ENCODE assay signal across 8 mouse cellular contexts in the genomic region with DNA sequence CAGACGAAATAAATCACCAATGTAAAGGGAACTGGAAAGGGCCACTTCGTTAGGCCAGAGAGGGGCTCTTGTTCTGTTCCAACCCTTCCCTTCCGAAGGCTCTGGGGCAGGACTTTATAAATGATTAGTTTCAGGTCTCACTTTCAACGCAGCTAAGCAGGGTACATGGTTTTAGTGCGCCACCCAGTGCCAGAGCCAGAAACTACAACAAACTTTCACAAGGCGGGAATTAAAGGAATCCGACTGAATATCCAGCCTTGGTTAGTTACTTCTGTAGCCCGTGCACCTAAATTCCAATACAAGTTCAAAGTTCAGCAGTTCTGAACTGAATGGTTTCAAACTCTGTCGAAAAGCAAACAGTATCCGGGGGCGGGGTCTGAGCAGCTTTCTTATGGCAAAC. TPM values are rescaled to one million over a fixed set of nuclear protein-coding genes. Genes with fewer than 3 reads are reported as not detected.
DNase-seq lines count a peak whose midpoint lies in the region; ATAC-seq and TF ChIP-seq lines count a peak whose summit lies in the region.

No protein-coding gene starts in this region.

- H3K4me2 ChIP-seq in embryonic facial prominence, embryonic 11.5 days (ENCODE audit: low read depth, low read length), result no peak overlapping the region
- peak overlapping the region; percentile 18 for H3K4me2 ChIP-seq in heart, embryonic 12.5 days
- H3K4me2 ChIP-seq in kidney, embryonic 16.5 days (replicated peaks; ENCODE audit: low read depth, low read length), result peak overlapping the region; percentile 38
- H3K4me2 ChIP-seq in liver, embryonic 11.5 days, result peak overlapping the region; percentile 19
- H3K4me2 ChIP-seq in stomach, postnatal 0 days (replicated peaks; ENCODE audit: low read depth), result peak overlapping the region; percentile 23; the same call in 1 of the 2 replicates

- peak; percentile 63 for DNase-seq in A20 (ENCODE audit: low read depth, low spot score)
- DNase-seq in adrenal gland, postnatal 10 days, result peak; percentile 88
- DNase-seq in embryonic facial prominence, embryonic 11.5 days (ENCODE audit: low spot score), result peak; percentile 91
- DNase-seq in liver, embryonic 11.5 days (ENCODE audit: low spot score), result peak; percentile 69
- DNase-seq in naive thymus-derived CD4-positive, alpha-beta T cell, adult 2 months (ENCODE audit: low read depth), result peak; percentile 27
- DNase-seq in stomach, postnatal 0 days (ENCODE audit: low spot score), result peak; percentile 84

- peak; percentile 92 for TF ChIP-seq CTCF in stomach, postnatal 0 days (IDR thresholded peaks at IDR 0.05; ENCODE audit: low read depth)

- no peak overlapping the region for H3K27ac ChIP-seq in embryonic facial prominence, embryonic 11.5 days (replicated peaks; ENCODE audit: low read depth, low read length)
- no peak overlapping the region for H3K27ac ChIP-seq in heart, embryonic 12.5 days (ENCODE audit: poor library complexity, severe bottlenecking)
- no peak overlapping the region for H3K27ac ChIP-seq in kidney, embryonic 16.5 days (ENCODE audit: low read length)
- H3K27ac ChIP-seq in liver, embryonic 11.5 days (ENCODE audit: low read depth, low read length), result no peak overlapping the region
- no peak overlapping the region for H3K27ac ChIP-seq in stomach, postnatal 0 days (replicated peaks)

- 4% methylated on average over 11 of the region's 11 CpGs for WGBS in embryonic facial prominence, embryonic 11.5 days
- 5% methylated on average over 11 of the region's 11 CpGs for WGBS in heart, embryonic 12.5 days
- WGBS in kidney, embryonic 16.5 days, result 4% methylated on average over 11 of the region's 11 CpGs
- 4% methylated on average over 11 of the region's 11 CpGs for WGBS in liver, embryonic 11.5 days
- 2% methylated on average over 11 of the region's 11 CpGs for WGBS in stomach, postnatal 0 days

- H3K4me3 ChIP-seq in embryonic facial prominence, embryonic 11.5 days (ENCODE audit: low read depth, low read length), result no peak overlapping the region
- no peak overlapping the region for H3K4me3 ChIP-seq in heart, embryonic 12.5 days
- peak overlapping the region; percentile 22 for H3K4me3 ChIP-seq in kidney, embryonic 16.5 days (ENCODE audit: low read length)
- H3K4me3 ChIP-seq in liver, embryonic 11.5 days (ENCODE audit: low read depth, low read length), result no peak overlapping the region
- no peak overlapping the region for H3K4me3 ChIP-seq in stomach, postnatal 0 days (ENCODE audit: low read depth, low read length)

- no peak overlapping the region for H3K9ac ChIP-seq in embryonic facial prominence, embryonic 11.5 days (replicated peaks; ENCODE audit: low read length)
- no peak overlapping the region for H3K9ac ChIP-seq in heart, embryonic 12.5 days
- peak overlapping the region; percentile 51 for H3K9ac ChIP-seq in kidney, embryonic 16.5 days (replicated peaks; ENCODE audit: low read length)
- H3K9ac ChIP-seq in liver, embryonic 11.5 days (ENCODE audit: low read depth, low read length), result no peak overlapping the region
- H3K9ac ChIP-seq in stomach, postnatal 0 days (ENCODE audit: low read length), result no peak overlapping the region

- H3K4me1 ChIP-seq in embryonic facial prominence, embryonic 11.5 days (ENCODE audit: control insufficient read depth, insufficient read depth, low read length), result no peaks in the 10 kb centered on the region; the same call in 1 of the 2 replicates
- peaks cover 3% of the 10 kb centered on the region; the same call in 1 of the 2 replicates for H3K4me1 ChIP-seq in heart, embryonic 12.5 days (replicated peaks)
- 0 out of 2 replicates have a peak, but pooled peaks cover 3% of the 10 kb centered on the region for H3K4me1 ChIP-seq in kidney, embryonic 16.5 days (ENCODE audit: insufficient read depth, low read length)
- H3K4me1 ChIP-seq in liver, embryonic 11.5 days (replicated peaks; ENCODE audit: control insufficient read depth, insufficient read depth, low read length), result no peaks in the 10 kb centered on the region
- no peaks in the 10 kb centered on the region for H3K4me1 ChIP-seq in stomach, postnatal 0 days (replicated peaks; ENCODE audit: control insufficient read depth, insufficient read depth)

- no peaks in the 10 kb centered on the region for H3K9me3 ChIP-seq in embryonic facial prominence, embryonic 11.5 days (replicated peaks; ENCODE audit: control insufficient read depth, low read length)
- H3K9me3 ChIP-seq in heart, embryonic 12.5 days (replicated peaks), result no peaks in the 10 kb centered on the region
- no peaks in the 10 kb centered on the region for H3K9me3 ChIP-seq in kidney, embryonic 16.5 days (ENCODE audit: low read length)
- H3K9me3 ChIP-seq in liver, embryonic 11.5 days (ENCODE audit: control insufficient read depth, low read length), result no peaks in the 10 kb centered on the region
- no peaks in the 10 kb centered on the region for H3K9me3 ChIP-seq in stomach, postnatal 0 days (ENCODE audit: control insufficient read depth, low read length)

- no peak for TF ChIP-seq EP300 in stomach, postnatal 0 days (optimal IDR thresholded peaks at IDR 0.05)

- H3K36me3 ChIP-seq in embryonic facial prominence, embryonic 11.5 days (replicated peaks; ENCODE audit: control insufficient read depth, insufficient read depth, low read depth, low read length), result no peaks in the 10 kb centered on the region
- no peaks in the 10 kb centered on the region for H3K36me3 ChIP-seq in heart, embryonic 12.5 days
- H3K36me3 ChIP-seq in kidney, embryonic 16.5 days (ENCODE audit: insufficient read depth, low read length), result no peaks in the 10 kb centered on the region
- H3K36me3 ChIP-seq in liver, embryonic 11.5 days (ENCODE audit: control insufficient read depth, insufficient read depth, low read length), result no peaks in the 10 kb centered on the region
- H3K36me3 ChIP-seq in stomach, postnatal 0 days (ENCODE audit: control insufficient read depth, insufficient read depth, low read length), result no peaks in the 10 kb centered on the region

- ATAC-seq in embryonic facial prominence, embryonic 11.5 days (replicated peaks; ENCODE audit: insufficient number of reproducible peaks, low FRiP score, low TSS enrichment, low read depth), result peak; percentile 61
- 0 out of 2 replicates have a peak, but pooled peaks have one; percentile 18 for ATAC-seq in heart, embryonic 12.5 days (ENCODE audit: insufficient number of reproducible peaks, low FRiP score)
- peak; percentile 82 for ATAC-seq in kidney, embryonic 16.5 days (ENCODE audit: low FRiP score, low TSS enrichment)
- ATAC-seq in liver, embryonic 11.5 days (replicated peaks; ENCODE audit: low FRiP score), result peak; percentile 66; the same call in 1 of the 2 replicates
- ATAC-seq in stomach, postnatal 0 days (ENCODE audit: low FRiP score, low TSS enrichment), result peak; percentile 60

- H3K27me3 ChIP-seq in embryonic facial prominence, embryonic 11.5 days (ENCODE audit: control insufficient read depth, insufficient read depth, low read length), result no peaks in the 10 kb centered on the region
- peaks cover 6% of the 10 kb centered on the region; the same call in 1 of the 2 replicates for H3K27me3 ChIP-seq in heart, embryonic 12.5 days (replicated peaks)
- peaks cover 3% of the 10 kb centered on the region; the same call in 1 of the 2 replicates for H3K27me3 ChIP-seq in kidney, embryonic 16.5 days (ENCODE audit: insufficient read depth, low read length)
- no peaks in the 10 kb centered on the region for H3K27me3 ChIP-seq in liver, embryonic 11.5 days (replicated peaks; ENCODE audit: control insufficient read depth, insufficient read depth, low read length)
- H3K27me3 ChIP-seq in stomach, postnatal 0 days (ENCODE audit: control insufficient read depth, insufficient read depth, low read length), result no peaks in the 10 kb centered on the region

RNA-seq across cellular contexts. Expression of a gene that starts 9.2 kb away (rescaled TPM):
- not detected for total RNA-seq in adrenal gland, postnatal 10 days (2021)
- 0.20 and 0.21 TPM in 2 replicates for polyA plus RNA-seq in embryonic facial prominence, embryonic 11.5 days (2014; fragmentation: Nextera tagmentation; extraction: Ambion mirVana)
- not detected in 2 replicates for polyA plus RNA-seq in heart, embryonic 12.5 days (2016; fragmentation: Nextera tagmentation; extraction: Ambion mirVana)
- polyA plus RNA-seq in kidney, embryonic 16.5 days (2015; fragmentation: Nextera tagmentation; extraction: Ambion mirVana), result not detected in 2 replicates
- not detected in 2 replicates for polyA plus RNA-seq in liver, embryonic 11.5 days (2014; fragmentation: Nextera tagmentation; extraction: Ambion mirVana)
- polyA plus RNA-seq in stomach, postnatal 0 days (2015; fragmentation: Nextera tagmentation; extraction: Ambion mirVana), result 0.08 and 0.11 TPM in 2 replicates

RNA-seq across cellular contexts. Expression of a gene that starts 49.8 kb away (rescaled TPM):
- total RNA-seq in adrenal gland, postnatal 10 days (2021), result 10 to 100 TPM in 1 of 2 experiments, 1 to 10 TPM in 1; 9.6 to 12.4 TPM
- polyA plus RNA-seq in embryonic facial prominence, embryonic 11.5 days (2014; fragmentation: Nextera tagmentation; extraction: Ambion mirVana), result 15.7 and 16.1 TPM in 2 replicates
- polyA plus RNA-seq in heart, embryonic 12.5 days (2016; fragmentation: Nextera tagmentation; extraction: Ambion mirVana), result 35.7 and 37.5 TPM in 2 replicates
- polyA plus RNA-seq in kidney, embryonic 16.5 days (2015; fragmentation: Nextera tagmentation; extraction: Ambion mirVana), result 11.6 and 13.9 TPM in 2 replicates
- 12.1 and 14.7 TPM in 2 replicates for polyA plus RNA-seq in liver, embryonic 11.5 days (2014; fragmentation: Nextera tagmentation; extraction: Ambion mirVana)
- polyA plus RNA-seq in stomach, postnatal 0 days (2015; fragmentation: Nextera tagmentation; extraction: Ambion mirVana), result 28.9 and 38.8 TPM in 2 replicates

Comparison
In these comparisons a context has a peak if more than half of its experiments do, and no peak if none do; other contexts are left out.
1. DNase-seq: peak in every context shown above with its lines; median percentile 91 in embryonic facial prominence, embryonic 11.5 days; 88 in adrenal gland, postnatal 10 days; 84 in stomach, postnatal 0 days; 69 in liver, embryonic 11.5 days; 63 in A20; 27 in naive thymus-derived CD4-positive, alpha-beta T cell, adult 2 months.
2. ATAC-seq: peak in every context shown above with its lines; median percentile 82 in kidney, embryonic 16.5 days; 66 in liver, embryonic 11.5 days; 61 in embryonic facial prominence, embryonic 11.5 days; 60 in stomach, postnatal 0 days; 18 in heart, embryonic 12.5 days.